Mouse (Mus musculus) liver, embryonic 14.5 days (tissue): ENCODE results near the gene Slc22a2.

Experiments
- CTCF ChIP-seq: IDR thresholded peaks from 2 replicates; pipeline ENCODE4 v1.5.1; 2016; ENCODE audit warnings: antibody characterized with exemption, low read depth, control low read depth
- EP300 ChIP-seq: IDR thresholded peaks from 2 replicates; pipeline ENCODE4 v1.6.1; 2016; ENCODE audit warnings: antibody characterized with exemption, low read depth

GRCm38 (mm10) chr17:12652604-12653003 is 68.7 kb downstream of the Slc22a2 start:
- TF ChIP-seq CTCF (no peak), EP300 (no peak)
